Mouse (Mus musculus) testis, postnatal 10 days (tissue): ENCODE results near the gene Mfsd4b1.
"Not testable (repeated sequence)": the region's sequence is repeated elsewhere in the genome, so short reads cannot be mapped to it uniquely, and the experiment has no call there.

ENCODE experiments used
- DNase-seq: peaks from one replicate; pipeline ENCODE4 v3.0.0; 2021; ENCODE audit warnings: low spot score

The Mfsd4b1 gene

DNA sequence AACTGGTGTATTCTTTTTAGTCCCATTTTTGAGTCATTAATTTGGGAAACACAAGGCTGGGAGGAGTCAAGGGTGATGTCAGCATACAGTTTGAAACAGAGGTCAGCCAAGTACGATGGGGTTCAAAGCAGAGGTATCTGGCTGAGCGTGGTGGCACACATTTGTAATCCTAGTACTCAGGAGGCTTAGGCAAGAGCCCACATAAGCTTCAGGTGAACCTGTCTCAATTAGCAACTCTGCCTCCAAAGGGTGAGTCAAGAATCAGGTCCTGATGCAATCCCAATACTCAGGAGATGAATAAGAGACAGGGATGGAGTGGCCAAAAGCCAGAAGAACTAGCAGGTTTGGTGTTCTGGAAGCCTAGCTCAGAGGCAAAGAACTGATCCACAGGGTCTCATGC lies 7.8 kb upstream of the Mfsd4b1 start:
- no peak for DNase-seq

DNA sequence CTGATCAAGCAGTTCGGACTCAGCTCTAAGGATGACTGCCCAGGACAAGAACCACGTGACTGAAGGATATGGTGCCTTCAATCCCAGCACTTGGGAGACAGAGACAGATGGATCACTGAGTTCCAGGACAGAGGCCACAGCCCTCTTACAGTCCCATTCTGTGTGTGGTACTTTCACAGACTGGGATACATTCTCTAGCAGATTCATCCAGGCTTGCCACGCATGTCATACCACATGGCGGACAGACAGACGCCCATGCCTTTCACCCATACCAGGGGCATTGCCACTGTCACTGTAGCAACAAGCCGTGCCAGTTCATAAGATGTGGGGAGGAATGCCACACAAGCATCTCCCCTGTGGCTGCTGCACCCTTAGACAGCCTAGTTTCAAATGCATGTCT lies 5.6 kb upstream of the Mfsd4b1 start:
- no peak for DNase-seq

DNA sequence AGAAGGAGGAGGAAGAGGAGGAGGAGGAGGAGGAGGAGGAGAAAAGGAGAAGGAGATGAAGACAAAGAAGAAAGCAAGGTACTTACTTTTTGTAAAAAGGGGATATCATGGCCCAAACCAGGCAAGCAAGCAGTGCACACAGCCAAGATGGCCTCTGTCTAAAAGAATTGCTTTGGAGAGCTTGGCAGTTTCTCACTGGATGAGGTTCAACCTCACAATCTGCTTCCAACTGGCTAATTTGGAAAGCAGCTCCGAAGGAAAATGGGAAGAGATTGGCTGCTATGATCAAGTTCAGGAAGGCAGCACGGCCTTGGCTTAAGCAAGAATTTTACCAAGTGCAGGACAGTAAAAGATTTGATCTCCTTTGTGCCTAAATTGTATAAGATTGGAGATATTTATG lies 4.5 kb upstream of the Mfsd4b1 start:
- no peak for DNase-seq

DNA sequence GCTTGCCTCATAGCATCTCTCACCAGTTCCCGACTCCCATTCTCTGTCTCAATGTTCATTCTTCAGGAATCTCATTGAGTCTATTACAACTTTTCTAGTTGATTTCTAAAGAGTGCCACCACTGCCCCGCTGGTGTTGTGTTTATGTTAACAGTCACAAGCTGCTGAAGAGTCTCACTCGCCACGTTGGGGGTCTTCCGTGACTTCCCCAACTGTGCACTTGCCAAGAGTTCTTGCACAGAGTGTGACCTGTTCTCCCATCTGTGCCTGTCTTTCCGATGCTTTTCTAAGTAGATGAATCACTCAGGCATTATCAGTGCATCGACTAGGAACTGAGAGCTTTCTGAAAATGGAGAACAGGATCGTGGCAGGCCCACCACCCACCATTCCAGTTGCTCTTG lies 3.0 kb upstream of the Mfsd4b1 start:
- DNase-seq = no peak

DNA sequence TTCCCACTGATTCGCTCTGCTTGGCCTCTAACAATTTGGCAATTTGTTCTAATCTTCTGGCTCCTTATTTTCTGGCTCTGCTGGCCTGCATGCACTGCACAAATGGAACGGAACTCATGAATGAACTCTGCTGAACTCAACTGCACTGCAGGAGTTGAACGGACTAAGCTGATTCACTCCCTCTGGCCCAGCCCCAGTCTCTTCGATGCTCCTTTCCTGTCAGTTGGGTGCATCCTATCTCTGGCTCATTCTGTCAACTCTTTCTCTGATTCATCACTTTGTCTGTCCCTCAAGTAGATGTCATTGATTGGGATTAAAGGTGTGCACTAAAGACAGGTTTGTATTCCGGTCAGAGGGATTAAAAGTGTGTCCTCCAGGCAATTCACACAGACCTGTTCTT lies 1.5 kb upstream of the Mfsd4b1 start:
- DNase-seq = no peak

DNA sequence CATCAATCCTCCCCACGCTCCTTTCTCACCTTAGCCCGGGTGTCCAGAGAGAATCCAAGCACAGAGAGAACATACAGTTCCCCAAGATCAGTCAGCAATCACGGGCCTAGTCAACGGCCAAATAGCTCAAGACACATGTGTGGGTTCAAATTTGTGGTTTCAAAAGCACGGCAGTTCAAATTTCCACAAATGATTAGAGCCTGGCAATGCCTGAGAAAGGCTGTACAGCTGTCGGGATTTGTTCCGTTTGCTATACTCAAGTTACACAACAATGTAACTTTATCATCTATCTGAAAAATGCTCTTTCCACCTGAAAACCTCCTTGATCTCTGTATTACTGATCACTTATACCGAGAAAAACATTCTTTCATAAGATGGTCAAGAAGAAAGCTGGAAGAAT lies 492 bp upstream of the Mfsd4b1 start:
- no peak for DNase-seq

DNA sequence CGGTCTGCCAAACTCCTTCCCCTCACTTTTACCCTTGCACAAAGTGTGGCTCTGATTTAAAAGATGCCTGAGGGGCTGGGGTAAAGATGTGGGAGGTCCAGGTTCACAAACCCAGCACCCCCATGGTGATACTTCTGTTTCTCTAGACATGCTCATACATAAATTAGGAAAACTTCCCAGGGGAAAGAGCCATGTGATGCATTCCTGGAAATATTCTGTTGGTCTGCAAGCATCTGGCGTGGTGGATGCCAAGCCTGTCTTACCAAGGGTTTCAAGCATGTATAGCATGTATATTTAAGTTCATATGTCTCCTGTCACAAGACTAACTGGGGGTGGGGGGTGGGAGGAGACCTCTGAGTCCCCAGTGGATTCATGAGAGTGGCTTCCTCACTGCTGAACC lies 4.7 kb downstream of the Mfsd4b1 start:
- DNase-seq = no peak

DNA sequence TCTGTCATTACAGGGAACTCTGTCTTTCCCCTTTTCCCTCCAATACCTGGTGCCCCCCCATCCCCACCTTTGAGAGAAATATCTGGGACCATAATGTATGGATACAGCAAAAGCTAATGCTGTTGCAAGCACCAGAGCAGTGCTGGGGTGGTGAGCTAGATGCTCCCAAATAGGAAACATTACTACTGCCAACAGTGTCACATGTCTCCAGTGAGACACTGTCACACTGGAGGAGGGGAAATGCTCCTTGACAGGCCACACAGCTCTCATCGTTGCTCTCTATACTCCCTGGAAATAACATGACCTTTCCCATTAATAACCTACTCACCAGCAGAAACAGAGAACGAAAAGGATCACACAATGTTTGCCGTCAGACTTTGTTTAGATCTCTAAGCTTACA lies 5.6 kb downstream of the Mfsd4b1 start:
- no peak for DNase-seq

DNA sequence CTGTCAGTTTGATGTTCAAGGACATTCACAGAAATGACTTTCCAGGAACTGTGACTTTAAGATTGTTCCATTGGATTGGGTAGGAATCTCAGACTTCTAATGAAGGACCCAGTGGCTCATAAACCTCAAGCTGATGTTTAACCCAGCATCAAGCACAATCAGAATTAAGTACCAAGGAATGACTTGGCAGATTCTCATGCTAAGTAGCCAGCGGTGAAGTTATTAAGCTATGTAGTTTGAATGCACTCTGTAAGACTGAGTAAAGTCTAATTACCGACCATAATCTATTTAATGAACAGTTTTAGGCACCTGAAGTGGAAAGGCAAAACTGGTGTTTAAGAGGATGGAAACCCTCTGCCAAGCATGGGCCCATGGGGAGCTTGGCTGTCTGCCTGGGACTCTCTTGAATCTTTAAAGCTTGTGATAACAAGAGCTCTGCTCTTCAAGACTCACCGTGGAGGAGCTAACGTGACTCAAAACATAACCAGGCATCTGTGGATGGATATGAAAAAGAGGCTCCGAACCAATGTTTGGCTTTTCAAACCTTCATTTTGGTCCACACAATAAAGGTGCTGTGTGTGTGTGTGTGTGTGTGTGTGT lies 6.7 kb downstream of the Mfsd4b1 start:
- DNase-seq = no peak

DNA sequence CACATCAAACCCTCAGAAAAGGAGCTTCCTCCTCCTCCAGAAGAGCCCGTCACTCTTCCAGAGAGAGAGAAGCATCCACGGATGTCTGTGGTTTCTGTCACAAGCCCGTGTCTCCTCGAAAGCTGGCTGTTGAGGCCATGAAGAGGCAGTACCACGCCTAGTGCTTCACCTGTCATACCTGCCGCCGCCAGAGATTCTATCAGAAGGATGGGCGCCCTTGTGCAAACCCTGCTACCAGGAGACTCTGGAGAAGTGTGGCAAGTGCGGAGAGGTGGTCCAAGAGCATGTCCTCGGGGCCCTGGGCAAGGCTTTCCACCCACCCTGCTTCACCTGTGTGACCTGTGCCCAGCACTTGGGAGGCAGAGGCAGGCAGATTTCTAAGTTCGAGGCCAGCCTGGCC lies 15.5 kb downstream of the Mfsd4b1 start:
- DNase-seq = no peak

DNA sequence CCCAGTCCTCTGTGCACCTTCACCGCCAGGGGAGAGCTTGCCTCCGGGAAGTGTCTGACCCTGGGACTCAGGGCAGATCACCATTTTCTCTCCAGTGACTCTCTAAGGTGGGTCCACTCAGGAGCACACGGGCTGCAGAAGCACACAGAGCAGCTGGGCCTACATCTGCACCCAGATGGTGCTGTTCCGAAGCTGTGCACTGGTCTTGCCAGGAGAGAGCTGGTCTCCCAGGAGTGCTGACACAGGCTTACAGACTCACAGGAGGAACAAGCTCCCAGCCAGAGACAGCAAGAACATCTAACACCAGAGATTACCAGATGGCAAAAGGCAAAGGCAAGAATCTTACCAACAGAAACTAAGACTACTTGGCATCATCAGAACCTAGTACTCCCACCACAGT lies 16.2 kb downstream of the Mfsd4b1 start:
- DNase-seq = not testable (repeated sequence)

DNA sequence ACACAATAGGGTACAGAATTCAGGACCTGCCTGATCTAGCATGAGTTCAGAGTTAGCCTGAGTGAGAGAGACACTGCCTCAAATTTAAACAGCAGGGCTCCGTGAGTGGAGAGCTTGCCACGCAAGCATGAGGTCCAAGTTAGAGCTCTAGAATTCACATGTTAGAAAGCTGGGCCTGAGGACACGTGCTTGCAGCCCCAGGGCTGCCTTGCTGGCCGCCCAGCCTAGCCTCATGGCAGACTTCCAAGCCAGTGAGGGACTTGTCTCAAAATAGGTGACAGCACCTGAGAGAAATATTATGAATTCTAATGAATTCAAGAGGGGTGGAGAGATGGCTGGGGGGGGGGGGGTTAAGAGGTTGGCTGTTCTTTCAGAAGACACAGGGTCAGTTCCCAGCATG lies 17.1 kb downstream of the Mfsd4b1 start:
- no peak for DNase-seq

DNA sequence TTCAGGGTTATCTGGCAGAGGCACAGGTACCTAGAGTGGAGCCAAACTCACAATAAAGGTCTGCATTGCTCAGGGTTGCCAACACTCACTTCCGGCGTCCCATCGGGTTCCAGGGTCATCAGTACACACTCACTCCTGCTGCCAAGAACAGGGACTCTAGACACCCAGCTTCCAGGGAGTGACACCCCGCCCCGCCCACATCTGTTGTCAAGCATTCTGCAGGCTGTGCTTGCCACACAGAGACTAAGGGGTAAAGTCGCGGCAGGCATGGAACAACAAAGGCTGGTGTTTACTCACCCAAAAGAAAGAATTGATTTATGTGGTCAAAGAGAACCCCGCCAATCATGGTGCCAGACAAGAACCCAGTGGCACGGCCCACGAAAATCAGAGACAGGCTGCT lies 18.1 kb downstream of the Mfsd4b1 start:
- no peak for DNase-seq

DNA sequence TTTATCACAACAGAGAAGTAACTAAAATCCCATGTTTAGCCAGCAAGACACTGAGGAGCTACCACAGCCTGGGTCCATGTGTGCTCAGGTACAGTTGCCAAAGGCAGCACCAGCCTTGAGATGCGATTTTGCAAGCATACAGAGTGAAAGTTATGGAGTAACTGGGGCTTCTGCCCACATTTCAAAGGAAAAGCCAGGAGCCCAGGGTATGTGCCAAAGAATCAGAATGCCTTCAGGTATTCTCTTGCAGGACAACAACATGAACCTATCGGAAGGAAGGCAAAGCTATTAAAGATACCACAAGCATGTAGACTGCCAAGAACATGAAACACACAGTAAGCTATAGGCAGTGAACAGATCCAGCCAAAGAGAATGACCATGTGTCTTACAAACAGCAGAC lies 24.3 kb downstream of the Mfsd4b1 start:
- no peak for DNase-seq

DNA sequence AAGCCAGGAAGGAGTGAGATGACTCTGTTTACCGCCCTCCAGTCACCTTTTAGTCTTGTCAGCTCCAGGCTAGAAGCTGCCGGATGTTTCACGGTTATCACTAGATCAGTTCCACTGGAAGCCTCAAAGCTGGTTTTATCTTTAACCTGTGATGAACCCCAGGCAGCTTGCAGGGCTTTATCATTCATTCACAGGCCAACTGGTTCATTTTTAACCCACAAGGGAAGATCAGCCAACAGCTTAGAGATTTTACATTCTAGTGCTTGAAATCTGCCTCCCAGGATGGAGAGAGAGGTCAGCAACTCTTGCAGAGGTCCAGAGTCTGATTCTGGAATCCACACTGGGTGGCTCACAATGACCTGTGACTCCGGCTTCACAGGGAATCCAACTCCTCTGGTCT lies 33.9 kb downstream of the Mfsd4b1 start:
- no peak for DNase-seq

DNA sequence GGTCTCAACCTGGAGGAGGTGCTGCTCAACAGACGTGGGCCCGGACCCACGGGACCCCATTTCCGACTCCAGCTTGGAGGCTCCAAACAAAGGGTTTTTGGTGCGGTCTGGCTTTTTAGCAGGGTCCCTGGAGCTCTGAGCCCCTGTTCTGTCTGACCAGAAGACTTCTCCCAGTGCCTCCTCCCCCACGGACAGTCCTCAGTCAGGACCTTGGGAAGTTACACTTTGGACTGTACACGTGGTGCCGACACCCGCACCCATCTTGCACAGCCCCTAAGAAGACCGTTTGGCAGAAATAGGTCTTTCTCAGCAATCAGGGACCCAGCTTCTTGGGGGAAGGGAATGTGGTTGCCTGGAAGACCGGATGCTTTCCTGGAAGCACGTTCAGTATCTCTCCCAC lies 38.6 kb downstream of the Mfsd4b1 start, which contains the start of gene Mfsd4b5:
TSS of gene Mfsd4b5 (minus strand) at position 181 of the 400 bp plus-strand sequence.
- no peak for DNase-seq

DNA sequence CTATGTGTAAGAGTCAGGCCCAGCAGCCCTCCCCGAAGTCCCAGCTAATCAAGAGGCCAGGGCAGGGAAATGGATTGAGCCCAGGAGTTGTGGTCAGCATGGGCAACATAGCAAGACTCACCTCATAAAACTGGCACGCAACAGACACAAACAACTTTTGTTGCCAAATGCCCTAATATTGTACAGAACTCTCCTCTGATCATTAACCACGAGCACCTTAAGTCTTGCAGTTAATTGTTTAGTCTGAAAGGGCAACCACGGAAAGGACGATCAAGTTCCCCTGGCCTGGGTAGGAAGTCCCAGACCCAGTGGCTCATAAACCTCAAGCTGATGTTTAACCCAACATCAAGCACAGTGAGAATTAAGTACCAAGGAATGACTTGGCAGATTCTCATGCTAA lies 42.5 kb downstream of the Mfsd4b1 start:
- no peak for DNase-seq

DNA sequence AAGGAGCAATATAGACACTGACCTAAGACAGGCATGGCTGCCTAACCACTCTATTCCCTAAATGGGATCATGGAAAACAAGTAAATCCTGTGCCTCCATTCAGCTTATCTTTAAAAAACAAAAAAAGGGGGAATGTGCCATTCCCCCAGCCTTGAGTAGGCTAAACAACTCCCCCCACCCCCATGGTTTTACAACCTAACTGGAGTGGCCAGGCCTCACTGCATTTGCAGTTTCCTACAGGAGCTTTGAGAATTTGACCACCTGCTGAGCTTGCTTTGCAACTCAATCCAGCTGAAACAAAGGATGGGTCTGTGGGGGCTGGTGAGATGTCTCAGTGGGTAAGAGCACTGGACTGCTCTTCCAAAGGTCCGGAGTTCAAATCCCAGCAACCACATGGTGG lies 46.8 kb downstream of the Mfsd4b1 start:
- DNase-seq = no peak

DNA sequence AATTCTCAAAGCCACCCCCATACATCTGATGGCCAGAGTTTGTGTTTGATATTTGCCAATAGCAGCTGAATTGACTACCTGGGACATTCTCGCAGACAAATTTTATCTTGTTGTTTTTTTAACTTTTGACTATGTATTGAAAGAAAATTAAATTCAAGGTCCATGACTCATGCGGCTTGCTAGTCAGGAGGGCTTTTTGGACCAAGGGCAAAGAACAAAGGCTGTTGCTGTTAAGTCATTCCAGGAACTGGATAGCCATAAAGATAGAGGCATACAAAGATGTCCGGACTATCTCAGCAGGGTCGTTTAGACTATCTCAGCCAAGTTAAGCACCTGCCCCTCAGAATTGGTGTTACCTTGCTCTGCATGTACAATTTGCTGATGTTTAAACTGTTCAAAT lies 47.7 kb downstream of the Mfsd4b1 start:
- DNase-seq = no peak

DNA sequence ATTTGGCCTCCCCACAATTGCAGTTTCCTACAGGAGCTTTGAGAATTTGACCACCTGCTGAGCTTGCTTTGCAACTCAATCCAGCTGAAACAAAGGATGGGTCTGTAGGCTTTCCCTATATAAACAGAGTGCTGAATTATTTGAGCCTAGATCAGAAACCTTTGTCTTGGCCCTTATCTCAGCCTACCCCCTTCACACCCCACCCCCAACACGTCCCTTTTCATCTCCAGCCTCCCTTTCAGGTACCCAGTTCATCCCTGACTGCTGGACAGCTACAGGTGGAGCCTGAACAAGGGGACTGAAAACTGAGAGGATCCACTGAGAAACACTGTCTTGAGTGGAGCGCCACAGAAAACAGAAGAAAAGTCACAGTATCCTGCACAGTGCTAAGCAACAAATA lies 49.3 kb downstream of the Mfsd4b1 start:
- no peak for DNase-seq

DNA sequence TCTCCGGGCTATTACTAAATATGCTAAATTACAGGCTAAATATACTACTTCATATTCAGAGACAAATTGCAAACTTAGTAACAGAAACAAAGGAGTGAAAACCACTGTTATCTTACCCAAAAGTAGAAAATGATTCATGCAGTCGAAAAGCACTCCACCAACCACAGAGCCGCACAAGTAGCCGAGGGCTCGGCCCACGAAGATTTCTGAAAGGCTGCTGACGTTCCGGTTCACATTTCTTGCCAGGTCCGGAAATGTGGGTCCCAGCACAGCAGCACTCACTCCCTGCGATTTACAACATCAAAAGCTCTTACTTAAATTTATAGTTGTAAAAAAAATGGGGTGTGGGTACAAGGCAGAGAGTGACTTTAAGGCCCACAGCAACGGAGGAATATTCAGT lies 50.1 kb downstream of the Mfsd4b1 start:
- DNase-seq = no peak

DNA sequence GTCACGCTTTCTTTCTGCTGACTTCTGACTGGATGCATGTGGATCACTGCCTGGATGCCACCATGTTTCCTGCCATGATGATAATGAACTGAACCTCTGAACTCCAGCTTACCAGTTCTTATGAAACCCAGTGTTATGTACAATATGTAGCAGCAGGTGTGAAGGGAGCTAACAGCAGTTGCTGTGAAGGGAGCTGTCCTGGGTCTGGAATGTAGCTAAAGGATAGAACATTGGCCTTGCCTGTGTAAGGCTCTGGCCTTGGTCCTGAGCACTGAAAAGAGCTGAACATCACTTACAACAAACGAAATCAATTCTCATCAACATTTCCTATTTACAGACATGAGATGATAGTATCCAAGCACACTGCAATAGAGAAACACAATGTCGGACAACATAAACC lies 57.6 kb downstream of the Mfsd4b1 start:
- peak; percentile 46 for DNase-seq

DNA sequence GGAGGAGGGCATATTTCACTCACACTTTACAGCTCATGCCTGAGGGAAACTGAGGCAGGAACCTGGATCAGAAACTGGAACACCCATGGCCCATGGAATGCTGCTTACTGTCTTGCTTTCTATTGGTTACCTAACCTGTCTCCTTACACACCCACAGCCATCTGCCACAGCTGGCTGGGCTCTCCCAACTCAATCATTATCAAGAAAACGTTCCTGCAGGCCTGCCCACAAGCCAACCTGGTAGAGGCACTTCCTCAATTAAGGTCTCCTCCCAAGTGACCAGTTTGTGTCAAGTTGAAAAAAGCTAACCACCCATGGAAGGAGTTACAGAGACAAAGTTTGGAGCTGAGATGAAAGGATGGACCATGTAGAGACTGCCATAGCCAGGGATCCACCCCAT lies 63.2 kb downstream of the Mfsd4b1 start:
- DNase-seq = no peak

DNA sequence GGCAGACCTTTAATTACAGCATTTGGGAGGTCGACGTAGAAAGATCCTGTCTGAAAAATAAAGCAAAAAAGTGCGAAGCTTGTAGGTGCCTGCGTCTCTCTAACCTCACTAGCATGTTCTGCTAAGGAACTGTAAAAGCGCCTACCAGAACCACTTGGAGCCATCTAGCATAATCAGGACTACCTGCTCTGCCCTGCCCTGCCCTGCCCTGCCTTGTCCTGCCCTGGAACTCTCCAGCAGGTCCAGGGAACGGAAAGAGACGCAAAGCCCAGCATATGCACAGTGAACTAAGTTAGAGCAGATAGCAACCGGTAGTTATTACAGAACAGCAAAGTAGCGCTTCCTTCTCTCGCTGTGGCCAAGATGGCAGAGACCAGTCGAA lies 64.6 kb downstream of the Mfsd4b1 start:
- no peak for DNase-seq
